Mouse (Mus musculus) embryonic facial prominence, embryonic 11.5 days (tissue): ENCODE data around the gene Polr3e. TPM values are rescaled to one million over a fixed set of nuclear protein-coding genes. Genes with fewer than 3 reads are reported as not detected.

Experiments
- ATAC-seq: fragments of 200-750 bp; cut with Nextera tagmentation; replicated peaks from 2 replicates; pipeline ENCODE4 v1.8.0; 2017; ENCODE audit warnings: low read depth; ENCODE audit not compliant: insufficient number of reproducible peaks, low FRiP score, low TSS enrichment
- DNase-seq: peaks from one replicate; pipeline ENCODE4 v3.0.0-alpha.2; 2015; ENCODE audit warnings: low spot score
- H3K27ac ChIP-seq: fragments of 300-500 bp; sonication (generic); replicated peaks from 2 replicates; pipeline ENCODE4 v1.5.1; 2014; ENCODE audit warnings: mild to moderate bottlenecking, low read depth, low read length, control low read depth
- H3K27me3 ChIP-seq: fragments of 300-500 bp; sonication (generic); 2 replicates; pipeline ENCODE4 v1.6.1; 2014; ENCODE audit warnings: mild to moderate bottlenecking, low read length, moderate library complexity, mixed read lengths; ENCODE audit not compliant: control insufficient read depth, insufficient read depth
- H3K36me3 ChIP-seq: fragments of 300-500 bp; sonication (generic); replicated peaks from 2 replicates; pipeline ENCODE4 v1.6.1; 2014; ENCODE audit warnings: low read depth, mild to moderate bottlenecking, low read length, moderate library complexity, mixed read lengths; ENCODE audit not compliant: control insufficient read depth, insufficient read depth
- H3K4me1 ChIP-seq: fragments of 300-500 bp; sonication (generic); 2 replicates; pipeline ENCODE4 v1.6.1; 2014; ENCODE audit warnings: low read length, mixed read lengths; ENCODE audit not compliant: control insufficient read depth, insufficient read depth
- H3K4me2 ChIP-seq: fragments of 300-500 bp; sonication (generic); 2 replicates; pipeline ENCODE4 v1.6.1; 2014; ENCODE audit warnings: low read depth, mild to moderate bottlenecking, control low read depth, low read length, moderate library complexity
- H3K4me3 ChIP-seq: fragments of 300-500 bp; sonication (generic); 2 replicates; pipeline ENCODE4 v1.5.1; 2014; ENCODE audit warnings: low read depth, low read length, control low read depth
- H3K9ac ChIP-seq: fragments of 300-500 bp; sonication (generic); replicated peaks from 2 replicates; pipeline ENCODE4 v1.6.1; 2014; ENCODE audit warnings: mild to moderate bottlenecking, control low read depth, low read length
- H3K9me3 ChIP-seq: fragments of 300-500 bp; sonication (generic); replicated peaks from 2 replicates; pipeline ENCODE4 v1.6.1; 2016; ENCODE audit warnings: mild to moderate bottlenecking, low read length, inconsistent platforms, mixed read lengths; ENCODE audit not compliant: control insufficient read depth
- WGBS: fragments of 180-500 bp; shearing (Covaris S2); extraction: QIAGEN DNeasy Blood & Tissue Kit; methylation state at CpG from one replicate; pipeline ENCODE4 v1.1.7; 2014; 5-methylcytosine and 5-hydroxymethylcytosine counted together
- polyA plus RNA-seq: library from polyadenylated mRNA; unstranded; fragments of >200 nt; fragmentation: Nextera tagmentation; extraction: Ambion mirVana; gene quantifications from 2 replicates; pipeline ENCODE4 v1.2.1, GENCODE M21; 2014

Polr3e gene
- 22.7 and 22.8 TPM in 2 replicates for polyA plus RNA-seq

DNA sequence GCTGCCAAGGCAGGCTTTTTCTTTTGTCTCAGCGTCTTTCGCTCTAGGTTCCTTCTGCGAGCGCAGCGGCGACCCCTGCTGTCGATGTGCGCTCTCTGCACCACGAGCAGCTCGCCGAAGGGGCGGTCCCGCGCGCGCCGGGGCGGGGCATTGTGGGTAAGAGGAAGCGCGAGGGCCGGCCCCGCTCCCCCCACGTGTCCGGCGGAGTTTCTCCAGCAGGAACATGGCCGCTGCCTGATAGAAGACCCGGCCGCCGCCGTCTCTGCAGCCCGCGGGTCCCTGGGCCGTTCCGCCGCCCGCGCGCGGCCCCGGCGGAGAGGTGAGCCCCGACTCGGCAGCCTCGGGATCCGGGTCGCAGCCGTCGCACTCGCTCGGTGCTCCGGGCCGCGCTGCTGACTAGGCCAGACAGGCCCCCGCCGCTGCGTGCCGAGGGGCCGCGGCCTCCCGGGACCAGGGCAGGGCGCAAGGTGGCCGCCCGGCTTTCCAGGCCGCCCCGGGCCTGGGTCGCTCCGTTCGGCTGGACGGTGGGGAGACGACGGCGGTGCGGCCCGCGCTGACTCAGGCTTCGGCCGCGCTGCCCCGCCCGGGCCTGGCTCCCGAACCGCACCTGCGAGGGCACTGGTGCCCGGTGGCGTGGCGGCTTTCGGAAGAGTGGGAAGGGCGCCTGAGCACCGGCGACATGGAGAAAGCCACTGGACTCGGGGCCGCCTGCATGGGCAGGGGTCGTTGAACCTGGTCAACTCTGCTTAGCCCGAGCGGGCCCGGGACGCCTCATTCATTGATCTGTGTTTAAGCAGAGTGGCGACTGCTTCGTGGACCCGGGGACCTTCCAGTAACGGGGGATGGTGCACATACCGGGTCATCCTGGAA lies at the start of gene Polr3e:
Polr3e (plus strand) TSS at position 153 of the 870 bp plus-strand sequence.
- Histone ChIP-seq H3K27ac (peak within 1 kb of the TSS; percentile 72; the same call in 1 of the 2 replicates), H3K27me3 (no peaks in the 10 kb centered on the region), H3K4me3 (peak within 1 kb of the TSS; percentile 97), H3K4me1 (no peaks in the 10 kb centered on the region), H3K9me3 (no peaks in the 10 kb centered on the region), H3K4me2 (peak within 1 kb of the TSS; percentile 74), H3K9ac (peak within 1 kb of the TSS; percentile 90), H3K36me3 (no peaks in the 10 kb centered on the region)
- DNase-seq = peak; percentile 96
- under 1% methylated on average over 99 of the region's 102 CpGs for WGBS
- peak; percentile 86 for ATAC-seq

DNA sequence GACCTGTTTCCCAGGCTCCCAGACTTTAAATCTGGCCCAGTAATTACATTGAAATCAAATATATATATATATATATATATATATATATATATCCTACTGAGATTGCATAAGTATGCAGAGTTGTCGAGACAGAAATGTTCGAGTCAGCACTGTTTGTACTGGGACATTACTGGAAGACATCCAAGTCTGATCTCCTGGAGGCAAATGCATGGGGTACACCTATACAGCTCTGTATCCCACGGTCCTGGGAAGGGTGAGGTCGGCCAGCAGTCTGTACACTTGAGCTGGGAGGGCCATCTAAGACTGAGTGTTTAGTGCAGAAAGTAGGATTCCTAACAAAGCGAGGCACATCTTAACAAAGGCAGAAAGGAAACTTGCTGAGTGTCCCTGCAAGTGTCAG lies 47.7 kb upstream of the Polr3e start:
- Histone ChIP-seq H3K9ac (no peak overlapping the region), H3K27me3 (no peaks in the 10 kb centered on the region), H3K36me3 (no peaks in the 10 kb centered on the region), H3K4me1 (peaks cover 8% of the 10 kb centered on the region; the same call in 1 of the 2 replicates), H3K9me3 (no peaks in the 10 kb centered on the region), H3K4me3 (no peak overlapping the region), H3K27ac (no peak overlapping the region), H3K4me2 (no peak overlapping the region)
- ATAC-seq (no peak), DNase-seq (no peak)
- WGBS = 73% methylated on average over 5 of the region's 5 CpGs

DNA sequence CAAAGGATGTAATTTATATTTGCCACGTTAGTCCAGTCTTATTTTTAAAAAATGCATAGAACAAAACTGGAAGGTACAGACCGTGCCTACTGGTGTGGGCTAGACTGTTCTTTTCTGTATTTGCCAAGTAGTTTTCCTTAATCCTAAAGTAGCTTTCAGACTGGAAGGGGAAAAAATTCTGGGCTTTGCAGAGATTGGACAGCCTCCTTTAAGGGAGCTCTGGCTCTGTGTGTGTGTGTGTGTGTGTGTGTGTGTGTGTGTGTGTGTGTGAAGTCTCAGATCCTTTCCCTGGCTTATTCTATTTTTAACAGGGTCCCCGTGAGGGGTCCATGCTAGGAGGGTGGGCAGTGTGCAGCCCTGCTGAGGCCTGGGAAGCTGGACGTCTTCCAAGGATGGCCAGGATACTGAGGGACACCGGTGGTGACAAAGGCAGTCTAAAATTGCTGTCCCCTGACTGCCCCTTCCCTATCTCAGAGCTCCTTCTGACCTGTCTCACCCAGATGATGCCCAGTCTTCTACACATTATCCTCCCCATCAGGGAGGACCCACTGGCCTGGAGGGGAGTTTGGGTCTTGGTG lies 47.0 kb upstream of the Polr3e start:
- Histone ChIP-seq H3K4me2 (no peak overlapping the region), H3K36me3 (no peaks in the 10 kb centered on the region), H3K9ac (no peak overlapping the region), H3K9me3 (no peaks in the 10 kb centered on the region), H3K4me1 (peaks cover 6% of the 10 kb centered on the region; the same call in 1 of the 2 replicates), H3K27me3 (no peaks in the 10 kb centered on the region), H3K4me3 (no peak overlapping the region), H3K27ac (no peak overlapping the region)
- DNase-seq = no peak
- WGBS = 77% methylated on average over 5 of the region's 5 CpGs
- no peak for ATAC-seq

DNA sequence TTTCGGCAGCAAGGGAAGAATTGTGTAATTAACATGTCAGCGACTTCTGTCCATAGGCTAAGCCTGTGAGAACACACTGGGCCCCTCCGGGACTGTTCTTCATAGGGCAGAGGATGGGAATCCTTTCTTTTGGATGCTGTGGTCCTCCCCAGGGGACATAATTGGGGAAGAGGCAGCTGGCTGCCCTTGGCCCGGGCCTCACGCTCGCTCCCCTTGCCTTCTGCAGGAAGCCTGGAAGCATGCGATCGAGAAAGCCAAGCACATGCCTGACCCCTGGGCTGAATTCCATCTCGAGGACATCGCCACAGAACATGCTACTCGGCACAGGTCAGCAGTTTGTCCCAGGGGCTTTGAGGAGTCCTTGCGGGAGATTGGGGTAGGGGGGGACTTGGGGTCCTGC lies 44.5 kb upstream of the Polr3e start:
- no peaks in the 10 kb centered on the region for H3K4me1 ChIP-seq
- H3K9ac ChIP-seq = no peak overlapping the region
- H3K9me3 ChIP-seq = no peaks in the 10 kb centered on the region
- H3K36me3 ChIP-seq = no peaks in the 10 kb centered on the region
- H3K27ac ChIP-seq = no peak overlapping the region
- no peak for DNase-seq
- no peaks in the 10 kb centered on the region for H3K27me3 ChIP-seq
- 71% methylated on average over 12 of the region's 12 CpGs for WGBS
- H3K4me3 ChIP-seq = no peak overlapping the region
- H3K4me2 ChIP-seq = no peak overlapping the region
- no peak for ATAC-seq

DNA sequence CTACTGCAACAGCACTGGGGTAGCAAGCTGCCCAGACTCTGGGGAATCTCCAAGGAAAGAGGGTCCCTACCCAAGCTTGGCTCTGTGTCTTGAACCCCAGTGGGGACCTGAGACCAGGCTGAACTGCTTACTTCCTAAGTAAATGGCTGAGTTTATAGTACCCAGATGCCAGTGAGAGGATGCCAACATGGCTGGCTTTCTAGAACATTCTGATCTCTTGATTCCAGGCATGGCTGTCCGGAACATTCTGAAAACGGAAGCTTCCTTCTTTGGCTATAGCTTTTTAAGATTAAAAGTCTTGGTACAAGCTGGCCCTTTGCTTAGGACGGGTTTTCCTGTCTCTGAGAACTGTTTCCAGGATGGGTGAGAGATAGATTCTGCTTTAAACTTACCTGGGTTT lies 43.5 kb upstream of the Polr3e start:
- Histone ChIP-seq H3K4me2 (no peak overlapping the region), H3K36me3 (no peaks in the 10 kb centered on the region), H3K9ac (no peak overlapping the region), H3K4me1 (no peaks in the 10 kb centered on the region), H3K9me3 (no peaks in the 10 kb centered on the region), H3K4me3 (no peak overlapping the region), H3K27me3 (no peaks in the 10 kb centered on the region), H3K27ac (no peak overlapping the region)
- 93% methylated on average over 3 of the region's 3 CpGs for WGBS
- DNase-seq (no peak), ATAC-seq (no peak)

DNA sequence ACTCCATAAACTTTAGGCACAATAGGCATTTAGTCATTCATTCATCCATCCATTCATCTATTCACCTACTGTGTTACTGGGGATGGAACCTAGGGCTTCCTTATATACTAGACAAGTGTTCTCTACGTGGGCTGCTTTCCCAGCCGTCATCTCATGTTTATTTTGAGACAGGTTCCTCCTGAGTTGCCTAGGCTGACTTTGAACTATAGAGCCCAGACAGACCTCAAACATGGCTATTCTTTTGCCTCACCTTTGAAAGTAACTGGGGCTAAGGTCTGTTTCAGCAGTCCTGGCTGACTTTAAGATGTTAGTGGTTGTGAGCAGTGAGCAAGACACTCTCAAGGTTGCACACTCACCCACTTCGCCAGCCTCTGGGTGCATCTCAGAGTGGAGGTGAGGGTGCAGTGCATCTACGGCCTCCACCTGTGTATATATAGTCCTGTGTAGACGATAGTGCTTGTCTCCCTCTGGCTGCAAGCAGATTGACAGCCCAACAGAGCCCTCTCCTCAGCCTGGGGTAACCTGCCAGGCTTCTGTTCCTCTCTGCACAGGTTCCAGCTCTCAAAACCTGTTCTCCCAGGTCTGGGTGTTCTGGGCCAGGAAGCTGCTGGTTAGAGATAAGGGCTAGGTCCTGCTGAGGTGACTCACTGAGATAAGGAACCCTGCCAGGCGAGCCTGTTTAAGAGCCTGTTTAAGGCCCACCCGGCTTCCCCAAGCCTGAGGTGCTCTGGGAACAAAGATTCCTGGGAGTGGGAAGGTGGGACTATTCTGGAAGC lies 42.6 kb upstream of the Polr3e start:
- Histone ChIP-seq H3K4me1 (no peaks in the 10 kb centered on the region), H3K27ac (no peak overlapping the region), H3K27me3 (no peaks in the 10 kb centered on the region), H3K36me3 (no peaks in the 10 kb centered on the region), H3K4me2 (no peak overlapping the region), H3K9me3 (no peaks in the 10 kb centered on the region), H3K9ac (no peak overlapping the region), H3K4me3 (no peak overlapping the region)
- 76% methylated on average over 7 of the region's 7 CpGs for WGBS
- DNase-seq (no peak), ATAC-seq (no peak)

DNA sequence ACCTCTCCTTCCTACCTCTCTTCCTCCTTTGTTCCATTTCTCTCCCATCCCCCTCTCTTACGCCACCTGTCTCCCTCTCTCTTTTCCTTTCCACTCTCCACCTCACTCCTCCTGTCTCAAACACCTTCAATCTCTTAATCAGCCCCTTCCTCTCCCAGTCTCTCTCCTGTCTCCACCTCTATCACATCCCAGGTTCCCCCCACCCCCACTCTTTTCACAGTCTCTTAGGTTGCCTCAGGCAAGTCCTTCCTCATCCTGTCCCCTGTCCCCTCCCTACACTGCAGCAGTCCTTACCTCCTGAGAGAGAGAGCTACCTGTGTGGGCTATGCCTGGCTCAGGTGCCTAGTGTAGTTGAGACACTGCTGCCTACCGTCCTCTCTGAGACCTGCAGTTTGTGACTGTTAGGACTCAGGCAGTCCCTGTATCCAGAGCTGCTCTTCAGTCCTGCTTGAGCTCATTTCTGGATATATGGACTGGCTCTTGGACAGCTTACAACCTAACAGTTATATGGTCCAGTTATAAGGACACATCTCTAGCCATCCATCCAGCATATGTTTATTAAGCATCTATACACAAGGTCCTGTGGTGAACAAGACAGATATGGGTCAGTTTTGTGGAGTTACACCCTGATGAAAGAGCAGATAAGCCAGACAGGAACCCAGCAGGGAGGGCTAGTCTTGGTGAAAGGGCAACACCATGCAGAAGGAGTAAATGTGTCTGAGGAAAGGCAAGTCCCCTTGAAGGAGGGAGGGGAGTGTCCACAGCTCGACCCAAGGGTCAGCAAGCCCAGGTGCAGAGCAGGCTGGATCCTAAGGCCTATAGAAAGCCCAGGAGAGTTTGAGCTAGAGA lies 41.8 kb upstream of the Polr3e start:
- ATAC-seq (no peak), DNase-seq (no peak)
- Histone ChIP-seq H3K27me3 (no peaks in the 10 kb centered on the region), H3K27ac (no peak overlapping the region), H3K9ac (no peak overlapping the region), H3K4me2 (no peak overlapping the region), H3K9me3 (no peaks in the 10 kb centered on the region), H3K4me3 (no peak overlapping the region), H3K36me3 (no peaks in the 10 kb centered on the region), H3K4me1 (no peaks in the 10 kb centered on the region)
- 67% methylated on average over 3 of the region's 3 CpGs for WGBS
